Mouse (Mus musculus) heart, adult 18-20 months (tissue): ENCODE data around the gene Dpp8. TPM values are rescaled to one million over a fixed set of nuclear protein-coding genes. Genes with fewer than 3 reads are reported as not detected.
"Not testable (repeated sequence)": the region's sequence is repeated elsewhere in the genome, so short reads cannot be mapped to it uniquely, and the experiment has no call there.

ENCODE experiments used
- DNase-seq, 2 experiments: peaks; one replicate each; pipeline ENCODE4 v3.0.0; 2021 to 2022; ENCODE audit warnings: mixed read lengths in 1 of 2
- long read RNA-seq, 2 experiments: library from polyadenylated mRNA; stranded (forward); transcript quantifications; one replicate each; pipeline ENCODE4 v2.0.0; 2021
- total RNA-seq, 2 experiments: library from RNA; stranded (reverse); gene quantifications; 2 replicates each; pipeline ENCODE4 v1.2.3; 2021

The Dpp8 gene
- 10 to 100 TPM; 57.2 to 60.2 TPM for total RNA-seq
- long read RNA-seq, experiment 1, full-length matches to known transcripts: 13 of 17 reads
- long read RNA-seq, experiment 1, partial matches to known transcripts: 1 of 17 reads
- long read RNA-seq, experiment 1, other reads (novel, unspliced or antisense): 3 of 17 reads
- long read RNA-seq, experiment 2, full-length matches to known transcripts: 5 of 5 reads
- long read RNA-seq, experiment 2, partial matches to known transcripts: 0 of 5 reads
- long read RNA-seq, experiment 2, other reads (novel, unspliced or antisense): 0 of 5 reads

DNA sequence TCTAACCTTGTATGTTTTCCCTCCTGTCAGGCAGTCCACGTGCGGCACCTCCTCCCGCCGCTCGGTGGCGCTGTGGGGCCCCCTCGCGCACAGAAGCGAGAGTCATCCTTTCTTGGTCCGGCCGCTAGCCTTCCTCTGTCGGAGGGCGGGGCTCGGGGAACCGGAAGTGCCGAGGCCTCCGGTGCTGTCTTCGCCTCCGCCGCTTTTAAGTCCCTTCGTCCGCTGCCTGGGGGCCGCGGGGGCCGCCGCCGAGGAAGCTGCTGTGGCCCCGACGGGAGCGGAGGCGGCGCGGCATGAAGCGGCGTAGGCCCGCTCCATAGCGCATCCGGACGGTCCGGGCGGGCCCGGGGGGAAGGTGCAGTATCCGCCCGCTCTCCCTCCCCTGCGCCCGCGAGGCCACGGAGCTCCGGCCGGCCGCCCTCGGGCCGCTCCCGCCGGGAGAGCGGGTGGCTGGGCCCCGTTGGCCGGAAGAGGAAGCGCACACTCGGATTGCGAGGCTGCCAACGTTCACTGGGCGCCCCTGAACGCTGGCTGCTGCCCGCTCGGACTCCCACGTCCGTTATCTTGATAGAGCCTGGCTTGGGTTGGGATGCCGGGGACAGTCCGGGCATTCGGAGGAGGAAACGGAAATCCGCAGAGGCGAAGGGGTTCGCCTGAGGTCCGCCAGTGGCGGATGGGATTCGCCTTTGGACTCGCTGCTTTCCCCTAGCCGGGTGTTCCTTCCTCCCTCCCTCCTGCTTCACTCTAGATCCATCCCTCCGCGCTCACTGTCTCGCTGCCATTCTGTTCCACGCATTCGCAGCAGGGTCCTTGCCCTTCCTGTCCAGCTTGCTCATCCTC, at the start of gene Dpp8:
TSS of gene Dpp8 (plus strand) at position 146 of the 840 bp plus-strand sequence.
- peak; percentile 95 for DNase-seq

GRCm38 (mm10) chr9:64985037-64985794, 47.0 kb upstream of the Dpp8 start:
- DNase-seq: peak in 1 of 2 experiments; percentile 7

DNA sequence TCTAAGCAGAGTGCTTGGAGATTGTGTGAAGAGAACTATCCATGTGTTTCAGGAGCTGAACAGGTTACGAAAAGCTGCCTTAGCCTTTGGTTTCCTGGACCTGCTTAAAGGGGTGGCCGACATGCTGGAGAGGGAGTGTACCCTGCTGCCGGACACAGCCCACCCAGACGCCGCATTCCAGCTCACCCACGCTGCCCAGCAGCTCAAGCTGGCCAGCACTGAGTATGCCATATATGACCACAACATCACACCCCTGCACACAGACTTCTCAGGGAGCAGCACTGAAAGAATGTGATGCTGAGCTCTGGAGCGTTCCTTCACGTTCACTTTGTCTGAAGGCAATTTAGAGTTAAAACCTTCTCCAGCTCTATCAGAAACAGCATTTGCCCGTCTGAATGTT, 46.4 kb upstream of the Dpp8 start:
- DNase-seq: no peak

DNA sequence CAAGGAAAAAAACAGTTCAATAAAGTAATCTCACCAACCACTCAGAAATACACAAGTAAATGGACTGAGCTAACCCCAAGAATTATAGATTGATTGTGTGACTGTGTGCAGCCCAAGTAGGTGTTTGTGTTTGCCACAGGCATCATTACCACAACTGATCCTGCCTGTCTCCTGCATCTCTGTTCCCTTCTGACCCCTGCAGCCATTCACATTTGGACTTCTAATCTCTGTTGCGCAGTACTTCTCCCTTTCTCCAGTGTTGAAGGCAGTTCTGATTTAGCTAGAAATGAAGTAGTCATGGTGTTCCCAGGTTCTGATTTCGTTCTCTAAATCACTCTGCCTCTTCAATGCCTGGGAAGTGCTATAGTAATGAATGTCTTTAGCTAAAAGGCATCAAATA, 44.6 kb upstream of the Dpp8 start:
- DNase-seq: no peak

DNA sequence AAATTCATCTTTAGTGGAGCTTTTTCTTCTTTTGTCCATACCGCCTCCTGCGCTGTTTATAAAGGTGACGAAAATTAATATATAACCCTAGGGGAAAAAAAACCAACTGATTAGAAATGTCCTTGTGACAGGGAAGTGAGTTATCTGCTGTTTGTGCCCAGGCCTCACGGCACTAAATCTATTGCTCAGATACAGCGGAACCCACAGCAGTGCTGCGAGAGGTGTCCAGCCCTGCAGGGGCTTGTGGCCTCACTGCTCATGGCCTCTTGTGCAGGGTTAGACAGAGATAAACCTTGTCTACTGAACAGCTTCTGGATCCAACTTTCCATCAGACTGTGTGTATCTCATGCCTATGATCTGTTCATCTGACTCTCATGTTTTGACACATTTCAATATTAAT, 43.8 kb upstream of the Dpp8 start:
- DNase-seq: no peak

GRCm38 (mm10) chr9:64990291-64990690, 41.9 kb upstream of the Dpp8 start:
- no peak for DNase-seq

- not testable (repeated sequence) for DNase-seq
These were observed 36.8 kb upstream of the Dpp8 start for GRCm38 (mm10) chr9:64995464-64995863.

GRCm38 (mm10) chr9:65001481-65001880, 30.7 kb upstream of the Dpp8 start:
- no peak for DNase-seq

DNA sequence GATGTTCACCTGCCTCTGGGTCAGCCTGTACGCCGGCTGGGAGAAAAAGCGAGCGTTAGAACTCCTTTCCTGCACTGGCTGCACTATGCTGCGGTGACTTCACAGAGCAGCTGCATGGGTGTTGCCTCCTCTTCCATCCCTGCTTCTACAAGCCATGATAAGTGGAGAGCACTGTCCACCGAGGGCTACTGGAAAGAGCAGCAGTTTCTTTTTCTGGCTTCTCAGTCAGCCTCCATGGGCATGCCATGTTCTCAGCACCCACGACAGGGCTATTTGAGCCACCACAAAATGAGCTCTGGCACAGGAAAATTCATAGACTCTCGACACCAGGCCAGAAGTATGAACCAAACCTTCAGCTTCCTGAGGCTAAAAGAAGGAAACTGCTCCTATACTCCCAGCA, 26.5 kb upstream of the Dpp8 start:
- no peak for DNase-seq

- no peak for DNase-seq
These were observed 21.6 kb upstream of the Dpp8 start for GRCm38 (mm10) chr9:65010632-65011031.

DNA sequence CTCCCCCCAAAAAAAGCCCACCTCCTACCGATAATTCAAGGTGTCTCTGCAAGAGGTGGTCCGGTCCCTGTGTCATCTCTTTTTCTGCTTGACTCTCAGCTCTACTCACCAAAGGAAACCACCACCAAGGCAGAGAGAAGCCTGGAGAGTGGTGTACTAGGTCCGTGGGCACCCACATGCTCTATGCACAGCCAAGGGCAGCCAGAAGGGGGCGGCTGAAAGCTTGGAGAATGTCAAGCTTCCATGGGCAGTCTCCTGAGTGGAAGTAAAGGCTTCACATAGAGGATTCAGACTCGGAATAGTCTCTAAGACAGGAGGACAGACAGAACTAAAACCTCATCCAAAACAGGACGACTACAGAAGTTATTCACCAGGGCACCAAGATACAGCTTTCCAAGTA, 20.9 kb upstream of the Dpp8 start:
- peak in 1 of 2 experiments; percentile 36 for DNase-seq

GRCm38 (mm10) chr9:65015461-65016222, 16.6 kb upstream of the Dpp8 start:
- DNase-seq: no peak

DNA sequence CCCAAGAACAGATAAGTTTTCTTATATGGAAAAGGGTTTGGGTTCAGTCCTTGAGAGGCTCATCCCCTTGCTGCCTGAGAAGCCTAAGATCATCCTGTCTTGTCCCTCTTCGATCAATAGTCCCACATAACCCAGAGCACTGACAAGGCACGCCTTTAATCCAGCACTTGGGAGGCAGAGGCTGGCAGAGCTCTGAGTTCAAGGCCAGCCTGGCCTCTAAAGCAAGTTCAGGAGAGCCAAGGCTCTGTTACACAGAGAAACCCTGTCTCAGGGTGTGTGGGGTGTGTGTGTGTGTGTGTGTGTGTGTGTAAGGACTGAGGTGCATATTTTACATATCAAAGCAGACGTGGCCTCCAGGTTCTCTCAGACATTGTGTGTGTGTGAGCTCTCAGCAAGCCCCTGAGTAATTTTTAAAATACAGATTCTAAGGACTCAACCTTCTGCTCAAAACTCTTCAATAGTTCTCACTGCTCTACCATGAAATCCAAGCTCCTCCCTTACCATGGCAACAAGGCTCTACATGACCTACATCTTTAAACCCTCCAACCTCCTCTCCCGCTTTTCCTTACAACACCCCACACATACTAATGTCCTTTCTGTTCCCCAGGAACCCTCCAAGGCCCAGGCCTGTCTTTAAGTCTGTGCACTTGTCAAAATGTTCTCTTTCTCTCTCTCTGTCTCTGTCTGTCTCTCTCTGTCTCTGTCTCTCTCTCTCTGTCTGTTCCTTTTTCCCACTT, 15.8 kb upstream of the Dpp8 start:
- no peak for DNase-seq

DNA sequence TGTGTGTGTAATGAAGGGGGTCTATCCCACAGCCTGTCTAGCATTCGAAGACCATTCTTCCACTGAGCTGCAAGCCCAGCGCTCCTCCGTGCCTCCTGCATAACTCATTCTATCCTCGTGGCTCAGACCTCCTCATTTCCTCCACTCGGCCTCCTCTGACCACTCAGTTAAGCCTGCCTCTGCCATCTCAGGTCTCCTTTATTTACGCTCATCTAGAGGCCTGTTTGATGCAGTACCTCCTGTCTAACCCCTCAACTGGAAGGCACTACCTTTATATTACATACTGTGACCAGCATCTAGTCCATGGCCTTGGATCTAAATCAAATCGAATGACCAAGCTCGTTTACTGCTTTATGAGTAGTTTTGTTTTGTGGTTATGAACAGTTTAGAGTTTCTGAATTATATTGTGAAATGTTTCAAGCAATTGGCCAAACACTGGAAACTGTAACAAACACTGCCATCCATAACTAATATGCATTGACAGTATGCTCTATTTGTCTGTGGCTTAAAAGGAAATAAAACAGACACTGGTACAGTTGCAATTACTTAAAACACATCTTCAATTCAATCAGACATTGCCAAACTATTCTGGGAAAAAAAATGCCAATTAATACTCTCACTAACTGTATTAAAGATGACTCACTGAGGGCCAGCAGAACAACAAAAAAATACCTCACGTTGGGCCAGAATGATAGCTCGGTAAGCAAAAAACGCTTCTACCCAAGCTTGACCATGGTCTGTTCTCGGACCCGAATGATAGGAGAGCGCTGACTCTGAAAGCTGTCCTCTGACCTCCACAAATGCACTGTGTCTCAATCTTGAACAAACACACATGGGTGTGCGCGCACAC, 15.0 kb upstream of the Dpp8 start:
- no peak for DNase-seq

DNA sequence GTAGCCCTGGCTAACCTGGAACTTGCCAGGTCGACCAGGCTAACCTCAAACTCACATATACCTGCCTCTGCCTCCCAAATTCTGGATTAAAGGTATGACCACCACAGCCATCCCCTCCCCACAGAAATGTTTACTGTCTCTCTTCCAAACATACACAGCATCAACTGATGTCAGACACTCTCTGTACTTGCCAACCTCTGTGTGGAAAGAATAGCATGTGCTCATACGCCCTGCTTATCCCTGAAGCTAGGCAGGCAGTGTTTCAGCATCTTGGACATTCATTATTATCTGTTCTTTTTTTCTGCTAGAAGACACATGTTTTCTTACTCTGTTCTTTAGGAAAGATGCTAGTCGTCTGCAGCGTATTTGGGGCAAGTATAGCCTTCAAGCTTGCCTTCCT, 14.3 kb upstream of the Dpp8 start:
- no peak for DNase-seq

DNA sequence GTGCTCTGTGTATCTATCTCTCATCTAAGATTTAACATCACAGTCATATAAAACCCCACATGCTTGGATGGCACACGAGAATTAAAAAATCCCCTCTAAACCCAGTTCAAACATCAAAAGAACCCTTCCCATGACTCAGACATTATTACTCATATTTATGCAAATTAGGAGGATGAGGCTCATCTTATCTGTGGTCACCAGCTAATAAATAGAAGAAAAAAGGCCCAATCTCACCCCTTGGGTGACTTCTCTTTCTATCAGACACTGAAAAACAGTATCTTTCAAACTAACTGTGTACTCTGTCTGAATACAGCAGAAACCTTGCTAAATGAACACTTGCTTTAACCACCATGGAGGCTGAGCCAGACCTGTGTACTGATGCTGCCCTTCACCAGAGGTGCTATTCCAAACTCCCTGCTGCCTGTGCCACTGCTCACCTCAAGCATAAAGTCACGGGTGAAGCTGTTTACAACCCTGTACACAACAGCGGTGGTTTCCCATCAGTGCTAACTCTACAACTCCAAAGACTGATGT, 13.6 kb upstream of the Dpp8 start:
- no peak for DNase-seq

DNA sequence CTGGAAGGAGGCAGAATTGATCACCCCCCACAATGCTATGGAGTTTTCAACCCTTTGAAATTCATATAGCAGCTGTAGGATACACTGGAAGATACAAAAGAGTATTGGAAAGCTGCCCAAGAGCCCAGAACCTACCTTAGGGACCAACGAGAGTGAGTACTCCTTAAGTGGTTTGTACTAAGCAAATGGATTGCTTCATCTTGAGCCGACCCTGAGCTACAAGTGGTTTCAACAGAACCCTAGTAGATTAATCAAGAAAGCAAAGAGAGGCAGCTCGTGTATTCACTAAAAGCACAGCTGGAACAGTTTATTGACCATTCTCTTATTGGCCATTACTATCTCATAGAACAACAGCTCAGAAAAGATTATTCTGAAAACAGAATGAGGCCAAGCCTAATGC, 13.1 kb upstream of the Dpp8 start:
- DNase-seq: no peak

- DNase-seq: no peak
These were observed 12.1 kb upstream of the Dpp8 start for GRCm38 (mm10) chr9:65020128-65020527.

DNA sequence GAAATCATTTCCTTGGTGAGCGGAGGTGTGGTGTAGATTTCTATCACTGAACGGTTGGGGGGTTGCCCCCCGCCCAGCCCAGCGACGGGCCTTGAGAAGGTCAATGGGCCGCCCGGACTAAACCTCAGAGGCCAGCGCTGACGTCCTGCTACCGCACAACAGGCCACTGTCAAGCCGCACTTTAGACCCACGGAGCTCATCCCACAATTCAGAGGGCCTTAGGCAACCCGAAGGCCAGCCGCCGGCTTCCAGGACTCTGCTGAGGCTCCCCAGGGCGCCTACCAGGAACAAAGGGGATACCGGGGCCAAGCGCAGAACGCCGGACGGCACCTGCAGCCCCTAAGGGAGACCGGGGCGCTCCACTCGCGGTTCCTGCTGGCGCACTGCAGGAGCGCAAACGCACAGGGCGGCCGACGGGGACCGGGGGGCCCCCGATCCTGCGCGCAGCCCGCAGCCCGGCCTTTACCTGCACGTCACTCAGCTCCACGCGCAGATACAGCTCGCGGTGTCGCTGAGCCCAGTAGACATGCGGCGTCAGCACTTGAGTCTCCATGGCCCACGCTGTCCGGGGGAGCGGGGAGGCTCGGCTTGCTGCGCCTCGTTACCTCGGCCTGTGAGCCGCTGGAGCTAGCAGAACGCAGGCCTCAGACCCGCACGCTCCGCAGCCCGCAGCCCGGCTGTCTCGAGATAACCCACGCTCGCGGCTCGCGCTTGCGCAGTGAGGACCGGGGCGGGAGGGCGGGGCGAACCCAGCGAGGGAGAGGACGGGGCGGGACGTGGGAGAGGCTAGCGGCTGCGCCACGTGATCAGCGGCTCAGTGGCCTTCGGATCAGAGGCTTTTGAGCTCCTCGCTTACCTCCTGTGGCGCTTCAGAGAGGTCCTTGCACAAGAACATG, 11.0 kb upstream of the Dpp8 start, which contains the start of gene Hacd3:
TSS of gene Hacd3 (minus strand) at position 703 of the 896 bp plus-strand sequence.
- peak; percentile 90 to 93 for DNase-seq
